Mouse (Mus musculus) myocyte (in vitro differentiated cells): ENCODE measurements at regions not wholly inside any gene's neighbourhood (a gene's known extent, or its start where the extent isn't known, plus 50 kb on each side); places are given as distances from the start of the nearest gene placed in this dataset.

Experiments
- H3K27me3 ChIP-seq: one replicate; pipeline ENCODE4 v1.6.1; 2011; ENCODE audit not compliant: control insufficient read depth, insufficient read depth, insufficient read length
- H3K36me3 ChIP-seq: one replicate; pipeline ENCODE4 v1.6.1; 2011; ENCODE audit not compliant: control insufficient read depth, insufficient read depth
- H3K4me2 ChIP-seq: one replicate; pipeline ENCODE4 v1.6.1; 2011; ENCODE audit warnings: low read depth, control low read depth
- H3K4me3 ChIP-seq: one replicate; pipeline ENCODE4 v1.5.1; 2011; ENCODE audit warnings: mild to moderate bottlenecking, control low read depth, moderate library complexity
- H3K79me2 ChIP-seq: one replicate; pipeline ENCODE4 v1.6.1; 2011; ENCODE audit not compliant: control insufficient read depth, insufficient read depth
- H3ac ChIP-seq: one replicate; pipeline ENCODE4 v1.6.1; 2011; ENCODE audit not compliant: control insufficient read depth, insufficient read length
- CEBPB ChIP-seq: IDR thresholded peaks from 2 replicates; pipeline ENCODE4 v1.6.1; 2011; ENCODE audit warnings: mild to moderate bottlenecking, moderate library complexity; ENCODE audit not compliant: poor library complexity, insufficient read depth, severe bottlenecking
- E2F4 ChIP-seq: IDR thresholded peaks from one replicate; pipeline ENCODE4 v1.6.1; 2011; ENCODE audit warnings: mild to moderate bottlenecking, control low read depth, moderate library complexity; ENCODE audit not compliant: insufficient read depth
- MAX ChIP-seq: IDR thresholded peaks from one replicate; pipeline ENCODE4 v1.6.1; 2011; ENCODE audit warnings: low read depth, mild to moderate bottlenecking, control low read depth
- MYOD1 ChIP-seq, 3 experiments: IDR thresholded peaks; one replicate each; pipeline ENCODE4 v1.6.1; 2011; ENCODE audit warnings: control low read depth in 2 of 3, low read depth in 2 of 3, mild to moderate bottlenecking in 2 of 3, moderate library complexity in 1 of 3; ENCODE audit not compliant: insufficient read length in 2 of 3, control insufficient read depth in 1 of 3
- MYOG ChIP-seq, 3 experiments: IDR thresholded peaks; one replicate each; pipeline ENCODE4 v1.6.1; 2011; ENCODE audit warnings: control low read depth in 2 of 3, low read depth in 2 of 3, mild to moderate bottlenecking in 2 of 3; ENCODE audit not compliant: insufficient read length in 2 of 3, control insufficient read depth in 1 of 3, insufficient read depth in 1 of 3
- POLR2A ChIP-seq: IDR thresholded peaks from one replicate; pipeline ENCODE4 v1.6.1; 2011; ENCODE audit warnings: low read depth, mild to moderate bottlenecking, control low read depth, moderate library complexity; ENCODE audit not compliant: insufficient read length
- POLR2AphosphoS2 ChIP-seq: IDR thresholded peaks from one replicate; pipeline ENCODE4 v1.6.1; 2011; ENCODE audit warnings: low read depth, control low read depth; ENCODE audit not compliant: insufficient read length
- REST ChIP-seq: IDR thresholded peaks from one replicate; pipeline ENCODE4 v1.6.1; 2011; ENCODE audit warnings: mild to moderate bottlenecking, control low read depth, moderate library complexity; ENCODE audit not compliant: insufficient read depth, insufficient read length
- SRF ChIP-seq: IDR thresholded peaks from one replicate; pipeline ENCODE4 v1.6.1; 2011; ENCODE audit warnings: low read depth; ENCODE audit not compliant: control insufficient read depth, insufficient read length
- TCF12 ChIP-seq: IDR thresholded peaks from one replicate; pipeline ENCODE4 v1.6.1; 2011; ENCODE audit warnings: mild to moderate bottlenecking, control low read depth; ENCODE audit not compliant: poor library complexity, insufficient read depth, severe bottlenecking
- TCF3 ChIP-seq: IDR thresholded peaks from one replicate; pipeline ENCODE4 v1.6.1; 2011; ENCODE audit warnings: low read depth, control low read depth; ENCODE audit not compliant: insufficient read length
- USF1 ChIP-seq: IDR thresholded peaks from one replicate; pipeline ENCODE4 v1.6.1; 2011; ENCODE audit warnings: low read depth, mild to moderate bottlenecking, control low read depth, moderate library complexity

DNA sequence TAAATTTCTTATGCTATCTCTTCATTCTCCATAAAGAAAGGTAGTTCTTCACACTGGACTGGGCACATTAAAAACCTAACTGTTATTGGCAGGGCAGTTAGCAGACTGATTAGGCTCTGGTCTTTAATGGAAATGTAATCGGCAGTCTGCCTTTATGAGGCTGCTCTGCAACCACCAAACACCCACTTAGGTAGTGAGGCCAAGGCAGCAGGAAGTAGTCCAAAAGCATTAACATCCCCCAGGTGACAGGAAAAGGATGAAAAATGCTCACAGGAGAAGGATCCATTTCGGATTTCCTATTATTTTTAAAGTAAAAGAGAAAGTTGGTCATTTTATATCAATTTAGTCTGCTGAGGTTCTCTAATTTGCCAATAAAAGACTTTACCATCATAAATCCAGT lies 528.9 kb upstream of the Dppa4 start:
- Histone ChIP-seq H3K79me2 (no peaks in the 10 kb centered on the region), H3ac (no peak overlapping the region), H3K36me3 (no peaks in the 10 kb centered on the region), H3K27me3 (no peaks in the 10 kb centered on the region), H3K4me2 (no peak overlapping the region), H3K4me3 (no peak overlapping the region)
- no peak for TF ChIP-seq MYOD1 (IDR thresholded peaks at IDR 0.05; ENCODE audit: control insufficient read depth in 1 of 3, insufficient read length in 2 of 3, low read depth in 2 of 3)
- no peak for TF ChIP-seq CEBPB
- TF ChIP-seq REST = no peak
- TF ChIP-seq SRF = no peak

GRCm38 (mm10) chr16:47758296-47758695 lies 525.2 kb upstream of the Dppa4 start:
- no peaks in the 10 kb centered on the region for H3K79me2 ChIP-seq
- no peaks in the 10 kb centered on the region for H3K27me3 ChIP-seq
- H3ac ChIP-seq = no peak overlapping the region
- no peak for TF ChIP-seq MYOD1 (IDR thresholded peaks at IDR 0.05; ENCODE audit: control insufficient read depth in 1 of 3, insufficient read length in 2 of 3, low read depth in 2 of 3)
- H3K4me3 ChIP-seq = no peak overlapping the region
- H3K4me2 ChIP-seq = no peak overlapping the region
- H3K36me3 ChIP-seq = no peaks in the 10 kb centered on the region

- Histone ChIP-seq H3ac (no peak overlapping the region), H3K4me3 (no peak overlapping the region), H3K4me2 (no peak overlapping the region), H3K27me3 (no peaks in the 10 kb centered on the region), H3K79me2 (no peaks in the 10 kb centered on the region), H3K36me3 (no peaks in the 10 kb centered on the region)
- TF ChIP-seq MYOD1 (IDR thresholded peaks at IDR 0.05; ENCODE audit: control insufficient read depth in 1 of 3, insufficient read length in 2 of 3, low read depth in 2 of 3) (no peak), POLR2AphosphoS2 (no peak), MYOG (IDR thresholded peaks at IDR 0.05; ENCODE audit: control insufficient read depth in 1 of 3, insufficient read depth in 1 of 3, insufficient read length in 2 of 3, low read depth in 2 of 3) (no peak), E2F4 (no peak), MAX (no peak), TCF3 (no peak), SRF (no peak), USF1 (no peak), CEBPB (no peak), REST (no peak), POLR2A (no peak)
Observed at GRCm38 (mm10) chr16:47765742-47766141, 517.8 kb upstream of the Dppa4 start.

DNA sequence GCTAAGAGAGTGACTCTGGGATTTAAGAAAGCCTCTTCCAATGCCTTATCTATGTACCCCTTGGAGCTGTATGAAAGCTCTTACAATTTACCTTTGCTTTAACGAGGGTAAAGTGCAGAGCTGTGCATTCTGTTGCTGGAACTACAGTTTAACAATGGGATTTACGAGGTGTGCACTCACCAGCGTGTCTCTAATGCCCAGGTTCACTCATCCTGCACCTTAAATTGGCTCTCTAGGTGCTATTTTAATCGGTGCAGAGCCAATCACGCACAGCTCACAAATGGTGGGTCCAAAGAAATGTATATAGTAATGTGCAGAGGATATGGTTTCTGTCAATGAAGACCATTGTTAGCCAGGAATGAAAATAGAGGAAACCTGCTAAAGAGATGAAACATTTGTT lies 495.0 kb upstream of the Dppa4 start:
- Histone ChIP-seq H3K4me2 (no peak overlapping the region), H3K4me3 (no peak overlapping the region), H3K79me2 (no peaks in the 10 kb centered on the region), H3ac (no peak overlapping the region), H3K36me3 (no peaks in the 10 kb centered on the region), H3K27me3 (no peaks in the 10 kb centered on the region)
- TF ChIP-seq POLR2A (no peak), MYOD1 (IDR thresholded peaks at IDR 0.05; ENCODE audit: control insufficient read depth in 1 of 3, insufficient read length in 2 of 3, low read depth in 2 of 3) (no peak), CEBPB (no peak), E2F4 (no peak), SRF (no peak), TCF3 (no peak), MAX (no peak), POLR2AphosphoS2 (no peak), MYOG (IDR thresholded peaks at IDR 0.05; ENCODE audit: control insufficient read depth in 1 of 3, insufficient read depth in 1 of 3, insufficient read length in 2 of 3, low read depth in 2 of 3) (no peak), REST (no peak), TCF12 (no peak), USF1 (no peak)

DNA sequence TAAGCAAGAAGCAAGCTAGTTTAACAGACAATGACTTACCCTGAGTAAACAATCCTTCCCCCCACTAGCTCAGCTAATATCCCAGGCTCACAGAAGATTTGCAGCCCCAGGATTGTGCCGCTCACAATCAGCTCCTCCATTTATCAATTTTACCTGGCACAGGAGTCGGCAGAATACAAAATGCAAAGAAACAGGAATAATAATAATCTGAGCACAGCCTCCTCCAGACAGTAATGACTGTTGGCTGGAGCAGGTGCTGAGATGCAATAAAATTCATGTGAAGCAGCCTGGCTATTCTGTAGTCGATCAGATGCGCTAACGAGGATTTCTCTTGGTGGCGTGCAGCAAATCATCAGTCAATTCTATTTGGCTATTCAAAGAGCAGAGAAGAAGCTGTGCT lies 492.9 kb upstream of the Dppa4 start:
- no peaks in the 10 kb centered on the region for H3K27me3 ChIP-seq
- H3K4me3 ChIP-seq = no peak overlapping the region
- H3K36me3 ChIP-seq = no peaks in the 10 kb centered on the region
- TF ChIP-seq USF1 = no peak
- TF ChIP-seq TCF12 = no peak
- TF ChIP-seq MAX = no peak
- no peak for TF ChIP-seq REST
- TF ChIP-seq POLR2AphosphoS2 = no peak
- no peak for TF ChIP-seq MYOD1 (IDR thresholded peaks at IDR 0.05; ENCODE audit: control insufficient read depth in 1 of 3, insufficient read length in 2 of 3, low read depth in 2 of 3)
- no peak for TF ChIP-seq SRF
- no peak for TF ChIP-seq MYOG (IDR thresholded peaks at IDR 0.05; ENCODE audit: control insufficient read depth in 1 of 3, insufficient read depth in 1 of 3, insufficient read length in 2 of 3, low read depth in 2 of 3)
- TF ChIP-seq E2F4 = no peak
- no peak for TF ChIP-seq CEBPB
- no peak for TF ChIP-seq POLR2A
- TF ChIP-seq TCF3 = no peak
- H3K79me2 ChIP-seq = no peaks in the 10 kb centered on the region
- no peak overlapping the region for H3ac ChIP-seq
- H3K4me2 ChIP-seq = no peak overlapping the region
